Mouse (Mus musculus): ENCODE data around the gene Serpina9. TPM values are rescaled to one million over a fixed set of nuclear protein-coding genes. Genes with fewer than 3 reads are reported as not detected.

The Serpina9 gene
- polyA plus RNA-seq, 1 experiment from 2014 or later, result not detected

DNA sequence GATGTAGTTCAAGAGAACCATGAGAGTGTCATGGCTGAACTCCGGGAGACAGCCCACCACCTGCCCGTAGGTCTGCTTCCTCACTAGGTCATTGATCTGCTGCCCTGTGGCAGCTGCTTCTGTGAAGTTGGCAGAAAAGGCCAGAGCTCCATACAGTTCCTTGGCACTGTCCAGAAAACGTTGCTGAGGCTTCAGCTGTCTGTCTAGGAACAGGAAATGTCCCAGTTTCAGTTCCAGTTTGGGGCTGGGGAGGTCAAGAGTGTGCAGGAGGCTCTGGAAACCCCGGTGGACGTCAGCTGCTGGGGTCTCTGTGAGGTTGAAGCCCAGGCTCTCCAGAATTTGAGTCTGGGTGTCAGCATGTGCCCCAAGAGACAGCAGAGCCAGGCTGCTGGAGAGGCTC lies 27.7 kb downstream of the Serpina9 start:
- no peak for DNase-seq (ENCODE audit: low spot score)
- 75% methylated on average over 5 of the region's 5 CpGs for WGBS

DNA sequence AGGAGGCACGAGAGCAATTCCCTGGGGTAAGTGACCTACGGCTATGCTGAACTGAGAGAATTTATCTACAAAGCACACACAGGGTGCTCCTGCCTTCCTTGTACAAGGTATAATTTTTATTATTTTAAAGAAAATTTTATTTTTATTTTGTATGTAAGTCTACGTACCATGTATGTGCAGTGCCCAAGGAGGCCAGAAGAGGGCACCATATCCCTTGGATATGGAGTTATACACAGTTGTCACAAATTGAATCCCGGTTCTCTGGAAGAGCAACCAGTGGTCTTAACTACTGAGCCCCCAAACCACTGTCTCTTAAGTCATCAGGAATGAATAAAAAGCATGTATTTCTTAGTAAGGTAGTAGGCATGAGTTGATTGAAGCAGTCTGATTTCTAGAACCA lies 28.6 kb downstream of the Serpina9 start:
- Histone ChIP-seq H3K36me3 (ENCODE audit: control insufficient read depth, insufficient read depth, low read length) (no peaks in the 10 kb centered on the region), H3K9ac (ENCODE audit: low read length) (no peak overlapping the region), H3K4me3 (ENCODE audit: low read depth, low read length) (no peak overlapping the region), H3K4me1 (replicated peaks; ENCODE audit: control insufficient read depth, insufficient read depth, low read length) (no peaks in the 10 kb centered on the region), H3K9me3 (ENCODE audit: control insufficient read depth, low read length) (no peaks in the 10 kb centered on the region), H3K4me2 (ENCODE audit: low read depth, low read length, severe bottlenecking) (no peak overlapping the region), H3K27ac (ENCODE audit: low read depth, low read length) (no peak overlapping the region), H3K27me3 (ENCODE audit: control insufficient read depth, insufficient read depth, low read length) (no peaks in the 10 kb centered on the region)
- DNase-seq (ENCODE audit: low spot score) (no peak), ATAC-seq (replicated peaks; ENCODE audit: low FRiP score) (no peak)
- 70% methylated on average over 4 of the region's 4 CpGs for WGBS

More for the DNA sequence above, 27.7 kb downstream of the Serpina9 start:
- no peak overlapping the region for H3K4me2 ChIP-seq (ENCODE audit: low read depth, low read length, severe bottlenecking)
- H3K9me3 ChIP-seq (ENCODE audit: control insufficient read depth, low read length), result no peaks in the 10 kb centered on the region
- no peak overlapping the region for H3K4me3 ChIP-seq (ENCODE audit: low read depth, low read length)
- H3K27ac ChIP-seq (ENCODE audit: low read depth, low read length), result no peak overlapping the region
- no peak overlapping the region for H3K9ac ChIP-seq (ENCODE audit: low read length)
- H3K4me1 ChIP-seq (replicated peaks; ENCODE audit: control insufficient read depth, insufficient read depth, low read length), result no peaks in the 10 kb centered on the region
- no peak for ATAC-seq (replicated peaks; ENCODE audit: low FRiP score)
- no peaks in the 10 kb centered on the region for H3K36me3 ChIP-seq (ENCODE audit: control insufficient read depth, insufficient read depth, low read length)
- H3K27me3 ChIP-seq (ENCODE audit: control insufficient read depth, insufficient read depth, low read length), result no peaks in the 10 kb centered on the region

DNA sequence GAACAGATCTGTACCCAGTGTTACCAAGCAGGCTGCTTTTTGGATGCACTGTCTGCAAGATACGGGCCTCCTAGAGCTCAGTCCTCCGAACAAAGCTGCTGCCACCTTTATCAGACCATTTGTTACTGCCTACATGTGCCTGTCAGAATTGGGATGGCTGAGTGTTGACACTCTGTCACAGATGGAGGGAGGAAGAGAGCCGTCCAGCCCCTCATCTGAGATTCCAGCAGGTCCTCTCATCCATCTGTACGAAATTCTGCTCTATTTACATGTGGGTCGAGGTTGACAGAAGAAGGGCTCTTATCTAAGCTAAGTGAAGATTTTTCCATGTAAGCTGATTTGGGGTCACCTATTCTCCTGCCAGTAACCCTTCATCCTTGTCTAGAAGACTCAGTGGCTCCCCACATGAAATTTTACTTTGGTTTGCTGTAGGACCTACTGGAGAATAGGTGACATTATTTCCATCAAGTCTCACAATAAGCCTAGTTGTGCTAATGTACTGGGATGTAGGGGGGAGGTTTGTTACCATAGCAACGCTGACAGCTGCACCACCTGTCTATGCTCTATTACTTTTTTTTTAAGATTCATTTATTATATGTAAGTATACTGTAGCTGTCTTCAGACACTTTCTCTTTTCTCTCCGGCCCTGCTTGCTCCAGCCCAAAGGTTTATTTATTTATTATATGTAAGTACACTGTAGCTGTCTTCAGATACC lies 31.8 kb downstream of the Serpina9 start:
- 80% methylated on average over 7 of the region's 7 CpGs for WGBS
- Histone ChIP-seq H3K36me3 (ENCODE audit: control insufficient read depth, insufficient read depth, low read length) (no peaks in the 10 kb centered on the region), H3K27ac (ENCODE audit: low read depth, low read length) (no peak overlapping the region), H3K27me3 (ENCODE audit: control insufficient read depth, insufficient read depth, low read length) (no peaks in the 10 kb centered on the region), H3K9ac (ENCODE audit: low read length) (no peak overlapping the region), H3K9me3 (ENCODE audit: control insufficient read depth, low read length) (no peaks in the 10 kb centered on the region), H3K4me2 (ENCODE audit: low read depth, low read length, severe bottlenecking) (no peak overlapping the region), H3K4me1 (replicated peaks; ENCODE audit: control insufficient read depth, insufficient read depth, low read length) (no peaks in the 10 kb centered on the region), H3K4me3 (ENCODE audit: low read depth, low read length) (no peak overlapping the region)
- DNase-seq (ENCODE audit: low spot score) (no peak), ATAC-seq (replicated peaks; ENCODE audit: low FRiP score) (no peak)

DNA sequence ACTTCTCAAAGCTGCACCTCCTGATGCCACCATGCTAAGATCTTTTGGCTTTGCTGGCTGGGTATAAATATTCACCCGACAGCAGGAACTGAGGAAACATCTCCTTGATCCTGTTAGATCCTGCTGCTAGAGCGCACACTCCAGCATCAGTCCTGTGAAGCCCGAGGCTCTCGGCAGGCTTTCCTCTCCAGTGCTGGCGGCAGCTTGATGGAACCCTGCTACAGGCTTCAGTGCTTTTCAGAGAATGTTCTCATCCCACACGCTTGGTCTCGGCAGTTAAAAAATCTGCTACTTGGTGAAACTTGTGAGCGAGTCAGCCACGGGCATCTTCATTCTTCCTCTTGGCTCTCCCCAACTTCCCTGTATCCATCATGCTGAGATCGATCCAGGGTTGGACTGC lies 35.3 kb downstream of the Serpina9 start:
- no peak overlapping the region for H3K4me3 ChIP-seq (ENCODE audit: low read depth, low read length)
- no peaks in the 10 kb centered on the region for H3K4me1 ChIP-seq (replicated peaks; ENCODE audit: control insufficient read depth, insufficient read depth, low read length)
- 86% methylated on average over 10 of the region's 10 CpGs for WGBS
- no peak overlapping the region for H3K27ac ChIP-seq (ENCODE audit: low read depth, low read length)
- no peak overlapping the region for H3K4me2 ChIP-seq (ENCODE audit: low read depth, low read length, severe bottlenecking)
- ATAC-seq (replicated peaks; ENCODE audit: low FRiP score) (no peak), DNase-seq (ENCODE audit: low spot score) (no peak)
- H3K9ac ChIP-seq (ENCODE audit: low read length), result no peak overlapping the region
- no peaks in the 10 kb centered on the region for H3K9me3 ChIP-seq (ENCODE audit: control insufficient read depth, low read length)
- no peaks in the 10 kb centered on the region for H3K36me3 ChIP-seq (ENCODE audit: control insufficient read depth, insufficient read depth, low read length)
- H3K27me3 ChIP-seq (ENCODE audit: control insufficient read depth, insufficient read depth, low read length), result no peaks in the 10 kb centered on the region

DNA sequence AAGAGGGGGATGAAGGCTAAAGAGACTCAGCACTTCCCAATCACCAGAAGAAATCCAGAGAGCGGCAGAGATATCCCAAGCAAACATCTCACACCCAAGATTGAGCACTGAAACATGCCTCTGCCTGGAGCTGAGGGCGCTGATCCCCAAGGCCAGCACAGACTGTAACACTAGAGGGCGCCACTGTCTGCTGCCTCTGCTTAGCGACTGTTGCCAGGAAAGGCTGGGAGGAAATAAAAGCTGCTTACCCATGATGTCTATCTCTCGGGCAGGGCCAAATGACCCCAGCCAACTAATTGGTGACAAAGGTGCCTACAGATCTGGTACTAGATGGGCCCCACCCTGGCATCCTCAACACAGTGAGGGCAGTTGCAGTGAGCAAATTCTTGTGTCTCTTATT lies 35.7 kb downstream of the Serpina9 start:
- ATAC-seq (replicated peaks; ENCODE audit: low FRiP score) (no peak), DNase-seq (ENCODE audit: low spot score) (no peak)
- no peak overlapping the region for H3K4me2 ChIP-seq (ENCODE audit: low read depth, low read length, severe bottlenecking)
- WGBS, result 37% methylated on average over 5 of the region's 5 CpGs
- no peak overlapping the region for H3K27ac ChIP-seq (ENCODE audit: low read depth, low read length)
- H3K9me3 ChIP-seq (ENCODE audit: control insufficient read depth, low read length), result no peaks in the 10 kb centered on the region
- no peaks in the 10 kb centered on the region for H3K27me3 ChIP-seq (ENCODE audit: control insufficient read depth, insufficient read depth, low read length)
- H3K36me3 ChIP-seq (ENCODE audit: control insufficient read depth, insufficient read depth, low read length), result no peaks in the 10 kb centered on the region
- no peak overlapping the region for H3K4me3 ChIP-seq (ENCODE audit: low read depth, low read length)
- H3K4me1 ChIP-seq (replicated peaks; ENCODE audit: control insufficient read depth, insufficient read depth, low read length), result no peaks in the 10 kb centered on the region
- no peak overlapping the region for H3K9ac ChIP-seq (ENCODE audit: low read length)

DNA sequence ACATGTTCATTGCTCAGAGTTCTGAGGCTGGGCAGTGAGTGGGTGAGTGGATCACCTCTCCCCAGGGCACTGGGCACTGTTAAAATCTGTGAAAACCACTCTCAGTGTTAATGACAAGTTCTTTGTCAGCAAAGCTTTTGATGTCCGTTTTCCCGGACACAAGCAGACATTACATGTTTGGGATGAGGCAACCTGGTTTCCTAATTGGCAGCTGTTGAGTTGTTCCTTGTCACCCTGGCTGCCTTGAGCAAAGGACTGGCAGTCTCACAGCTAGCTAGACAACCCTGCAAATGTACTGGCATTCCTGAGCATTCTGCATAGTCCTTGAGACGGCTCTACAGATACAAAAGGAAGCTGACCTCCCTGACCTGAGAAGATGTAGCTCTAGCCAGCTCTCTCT lies 36.5 kb downstream of the Serpina9 start:
- H3K9me3 ChIP-seq (ENCODE audit: control insufficient read depth, low read length), result no peaks in the 10 kb centered on the region; the same call in 1 of the 2 replicates
- no peak overlapping the region for H3K4me2 ChIP-seq (ENCODE audit: low read depth, low read length, severe bottlenecking)
- no peaks in the 10 kb centered on the region for H3K27me3 ChIP-seq (ENCODE audit: control insufficient read depth, insufficient read depth, low read length)
- ATAC-seq (replicated peaks; ENCODE audit: low FRiP score) (no peak), DNase-seq (ENCODE audit: low spot score) (no peak)
- no peaks in the 10 kb centered on the region for H3K36me3 ChIP-seq (ENCODE audit: control insufficient read depth, insufficient read depth, low read length)
- WGBS, result 48% methylated on average over 3 of the region's 3 CpGs
- H3K9ac ChIP-seq (ENCODE audit: low read length), result no peak overlapping the region
- H3K27ac ChIP-seq (ENCODE audit: low read depth, low read length), result no peak overlapping the region
- no peak overlapping the region for H3K4me3 ChIP-seq (ENCODE audit: low read depth, low read length)
- no peaks in the 10 kb centered on the region for H3K4me1 ChIP-seq (replicated peaks; ENCODE audit: control insufficient read depth, insufficient read depth, low read length)

DNA sequence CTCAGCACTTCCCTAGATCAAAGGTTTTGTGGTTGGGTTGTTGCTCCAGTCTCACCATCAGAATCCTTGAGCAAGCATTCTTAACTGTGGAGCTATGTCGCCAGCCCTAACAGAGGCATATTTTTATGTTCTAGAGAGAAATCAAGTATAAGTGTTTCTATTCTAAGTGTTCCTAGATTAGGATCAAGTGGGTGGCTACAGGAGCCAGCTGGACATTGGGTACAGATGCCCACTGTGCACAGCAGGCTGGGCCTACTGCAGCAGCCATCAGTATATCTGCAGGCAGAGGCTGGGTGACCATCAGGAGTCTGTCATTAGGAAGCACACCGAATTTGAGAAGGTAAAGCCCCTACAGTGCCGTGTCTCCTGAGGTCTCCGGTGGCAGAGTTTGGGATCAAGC lies 42.5 kb downstream of the Serpina9 start:
- ATAC-seq (replicated peaks; ENCODE audit: low FRiP score), result no peak
- Histone ChIP-seq H3K9ac (ENCODE audit: low read length) (no peak overlapping the region), H3K27ac (ENCODE audit: low read depth, low read length) (no peak overlapping the region), H3K36me3 (ENCODE audit: control insufficient read depth, insufficient read depth, low read length) (no peaks in the 10 kb centered on the region), H3K27me3 (ENCODE audit: control insufficient read depth, insufficient read depth, low read length) (no peaks in the 10 kb centered on the region), H3K4me1 (replicated peaks; ENCODE audit: control insufficient read depth, insufficient read depth, low read length) (no peaks in the 10 kb centered on the region), H3K4me2 (ENCODE audit: low read depth, low read length, severe bottlenecking) (no peak overlapping the region), H3K9me3 (ENCODE audit: control insufficient read depth, low read length) (no peaks in the 10 kb centered on the region; the same call in 1 of the 2 replicates), H3K4me3 (ENCODE audit: low read depth, low read length) (no peak overlapping the region)
- 88% methylated on average over 4 of the region's 4 CpGs for WGBS
- no peak for DNase-seq (ENCODE audit: low spot score)

DNA sequence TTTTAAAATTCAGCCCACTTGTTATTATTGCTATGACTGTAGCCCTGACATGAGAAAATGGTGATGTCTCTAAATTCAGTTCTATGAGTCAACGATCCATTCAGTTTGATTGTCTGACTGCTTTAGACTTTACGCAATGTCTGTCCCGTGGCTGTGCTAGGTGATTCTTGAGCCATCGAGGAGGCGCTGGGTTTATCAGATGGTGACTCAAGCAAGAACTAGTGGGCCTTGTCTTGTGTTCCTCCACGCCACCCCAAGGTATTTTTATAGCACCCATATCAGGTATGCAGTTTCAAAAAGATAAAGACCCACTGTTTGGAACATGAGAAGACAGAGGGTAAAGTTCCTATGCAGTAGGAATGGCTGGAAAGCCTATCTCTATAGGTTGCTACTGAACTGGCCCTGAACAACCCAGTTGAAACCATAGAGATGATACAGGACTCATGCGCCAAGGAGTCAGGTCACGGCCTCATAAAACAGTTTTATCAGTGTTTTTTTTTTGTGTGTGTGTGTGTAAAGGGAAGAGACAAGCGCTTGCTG lies 43.9 kb downstream of the Serpina9 start:
- WGBS, result 92% methylated on average over 9 of the region's 9 CpGs
- no peak overlapping the region for H3K27ac ChIP-seq (ENCODE audit: low read depth, low read length)
- H3K27me3 ChIP-seq (ENCODE audit: control insufficient read depth, insufficient read depth, low read length), result no peaks in the 10 kb centered on the region
- H3K4me2 ChIP-seq (ENCODE audit: low read depth, low read length, severe bottlenecking), result no peak overlapping the region
- H3K9me3 ChIP-seq (ENCODE audit: control insufficient read depth, low read length), result no peaks in the 10 kb centered on the region; the same call in 1 of the 2 replicates
- no peak overlapping the region for H3K4me3 ChIP-seq (ENCODE audit: low read depth, low read length)
- DNase-seq (ENCODE audit: low spot score), result no peak
- H3K9ac ChIP-seq (ENCODE audit: low read length), result no peak overlapping the region
- H3K36me3 ChIP-seq (ENCODE audit: control insufficient read depth, insufficient read depth, low read length), result no peaks in the 10 kb centered on the region
- ATAC-seq (replicated peaks; ENCODE audit: low FRiP score), result no peak
- H3K4me1 ChIP-seq (replicated peaks; ENCODE audit: control insufficient read depth, insufficient read depth, low read length), result no peaks in the 10 kb centered on the region

DNA sequence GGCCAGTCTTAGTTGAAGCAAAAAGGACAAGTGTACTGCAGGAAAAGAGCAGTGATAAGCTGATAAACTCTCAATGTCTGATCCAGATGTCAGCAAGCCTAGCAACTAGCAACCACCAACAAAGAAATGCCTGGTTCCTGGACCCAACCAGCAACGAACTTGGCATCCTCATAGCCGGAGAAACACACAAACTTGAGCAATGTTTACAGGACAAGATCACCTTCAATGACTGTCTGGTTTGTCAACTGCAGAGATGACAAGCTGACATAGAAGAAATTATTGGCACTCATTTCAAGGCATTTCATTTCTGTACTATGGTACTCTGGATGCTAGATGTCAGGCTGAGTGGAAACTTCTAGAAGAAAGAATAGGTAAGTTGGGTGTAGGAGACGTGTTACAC lies 46.8 kb downstream of the Serpina9 start:
- WGBS, result 72% methylated on average over 3 of the region's 3 CpGs
- no peak for ATAC-seq (replicated peaks; ENCODE audit: low FRiP score)
- no peak for DNase-seq (ENCODE audit: low spot score)
- Histone ChIP-seq H3K4me1 (replicated peaks; ENCODE audit: control insufficient read depth, insufficient read depth, low read length) (no peaks in the 10 kb centered on the region), H3K4me3 (ENCODE audit: low read depth, low read length) (no peak overlapping the region), H3K4me2 (ENCODE audit: low read depth, low read length, severe bottlenecking) (no peak overlapping the region), H3K36me3 (ENCODE audit: control insufficient read depth, insufficient read depth, low read length) (no peaks in the 10 kb centered on the region), H3K27me3 (ENCODE audit: control insufficient read depth, insufficient read depth, low read length) (no peaks in the 10 kb centered on the region), H3K27ac (ENCODE audit: low read depth, low read length) (no peak overlapping the region), H3K9me3 (ENCODE audit: control insufficient read depth, low read length) (no peaks in the 10 kb centered on the region; the same call in 1 of the 2 replicates), H3K9ac (ENCODE audit: low read length) (no peak overlapping the region)
